Mouse (Mus musculus): ENCODE results near the gene Slc38a7. TPM values are rescaled to one million over a fixed set of nuclear protein-coding genes. Genes with fewer than 3 reads are reported as not detected.
"Not testable (repeated sequence)": the region's sequence is repeated elsewhere in the genome, so short reads cannot be mapped to it uniquely, and the experiment has no call there.

Gene Slc38a7
- polyA plus RNA-seq, 1 experiment from 2014 or later = 16.0 TPM

DNA sequence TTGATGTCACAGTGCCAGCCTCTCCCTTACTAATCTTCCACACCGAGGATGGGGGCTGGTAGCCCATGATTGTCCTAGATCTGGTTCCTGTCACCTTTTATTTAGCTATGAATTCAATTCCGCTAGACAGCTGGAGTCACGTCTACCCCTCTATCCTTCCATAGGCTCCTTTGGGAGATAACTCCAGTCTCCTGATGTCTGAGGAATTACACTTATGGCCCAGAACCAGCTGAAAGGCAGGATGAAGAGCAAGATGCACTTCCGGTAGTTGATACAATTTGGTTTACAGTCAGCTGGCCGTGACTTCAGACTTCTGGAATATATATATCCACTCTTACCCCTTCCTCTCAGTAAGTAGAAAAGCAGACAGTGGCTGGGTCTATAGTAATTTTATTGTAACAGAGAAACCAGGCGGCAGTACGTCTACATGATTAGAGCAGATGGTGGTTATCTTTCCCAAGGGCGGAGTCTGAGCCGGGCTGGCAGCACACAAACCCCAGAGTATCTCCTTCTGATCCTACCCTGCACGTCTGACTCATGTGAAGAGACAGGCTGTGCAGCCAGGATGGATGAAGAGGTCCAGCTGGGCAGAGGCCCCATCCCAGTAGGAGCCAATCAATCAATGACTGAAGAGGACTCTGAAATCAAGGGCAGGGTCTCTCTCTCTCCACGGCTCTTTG, 10.6 kb upstream of the Slc38a7 start:
- H3K27ac ChIP-seq (ENCODE audit: low read depth, low read length); H3K4me3 ChIP-seq (ENCODE audit: low read depth, low read length); H3K36me3 ChIP-seq (ENCODE audit: control insufficient read depth, insufficient read depth, low read length); ATAC-seq (ENCODE audit: insufficient read depth, low FRiP score, low TSS enrichment); H3K9ac ChIP-seq (ENCODE audit: low read length); H3K4me1 ChIP-seq (ENCODE audit: control insufficient read depth, insufficient read depth, low read length); H3K27me3 ChIP-seq (ENCODE audit: control insufficient read depth, insufficient read depth, low read length); DNase-seq (ENCODE audit: low spot score); H3K9me3 ChIP-seq (ENCODE audit: control insufficient read depth, low read length); H3K4me2 ChIP-seq (ENCODE audit: low read depth): not testable (repeated sequence)
- 79% methylated on average over 10 of the region's 11 CpGs for WGBS

DNA sequence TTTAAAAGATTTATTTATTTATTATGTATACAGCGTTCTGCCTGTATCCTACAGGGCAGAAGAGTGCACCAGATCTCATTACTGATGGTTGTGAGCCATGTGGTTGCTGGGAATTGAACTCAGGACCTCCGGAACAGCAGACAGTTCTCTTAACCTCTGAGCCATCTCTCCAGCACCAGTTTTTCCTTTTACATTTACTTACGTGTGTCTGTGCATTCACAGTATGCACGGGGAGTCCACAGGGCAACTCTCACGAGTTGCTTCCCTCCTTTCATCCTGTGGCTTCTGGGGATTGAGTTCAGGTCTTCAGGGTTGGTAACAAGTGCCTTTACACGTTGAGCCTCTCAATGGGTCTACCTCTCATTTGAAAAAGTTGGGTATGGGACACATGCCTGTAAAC, 835 bp upstream of the Slc38a7 start:
- Histone ChIP-seq H3K4me3 (ENCODE audit: low read depth, low read length) (no peak overlapping the region), H3K36me3 (ENCODE audit: control insufficient read depth, insufficient read depth, low read length) (no peaks in the 10 kb centered on the region), H3K9ac (ENCODE audit: low read length) (no peak overlapping the region), H3K27ac (ENCODE audit: low read depth, low read length) (no peak overlapping the region), H3K9me3 (ENCODE audit: control insufficient read depth, low read length) (no peaks in the 10 kb centered on the region), H3K4me2 (ENCODE audit: low read depth) (no peak overlapping the region), H3K4me1 (ENCODE audit: control insufficient read depth, insufficient read depth, low read length) (peaks cover 5% of the 10 kb centered on the region), H3K27me3 (ENCODE audit: control insufficient read depth, insufficient read depth, low read length) (no peaks in the 10 kb centered on the region)
- ATAC-seq (ENCODE audit: insufficient read depth, low FRiP score, low TSS enrichment) (no peak), DNase-seq (ENCODE audit: low spot score) (no peak)
- WGBS = 86% methylated on average over 6 of the region's 6 CpGs

- H3K36me3 ChIP-seq (ENCODE audit: control insufficient read depth, insufficient read depth, low read length) = no peaks in the 10 kb centered on the region
- H3K27me3 ChIP-seq (ENCODE audit: control insufficient read depth, insufficient read depth, low read length) = no peaks in the 10 kb centered on the region
- H3K4me1 ChIP-seq (ENCODE audit: control insufficient read depth, insufficient read depth, low read length) = peaks cover 5% of the 10 kb centered on the region
- peak overlapping the region; percentile 60 for H3K4me2 ChIP-seq (ENCODE audit: low read depth)
- no peak overlapping the region for H3K27ac ChIP-seq (ENCODE audit: low read depth, low read length)
- H3K9ac ChIP-seq (ENCODE audit: low read length) = no peak overlapping the region
- no peaks in the 10 kb centered on the region for H3K9me3 ChIP-seq (ENCODE audit: control insufficient read depth, low read length)
- DNase-seq (ENCODE audit: low spot score) (no peak), ATAC-seq (ENCODE audit: insufficient read depth, low FRiP score, low TSS enrichment) (no peak)
- 77% methylated on average over 4 of the region's 4 CpGs for WGBS
- no peak overlapping the region; the same call in 1 of the 2 replicates for H3K4me3 ChIP-seq (ENCODE audit: low read depth, low read length)
Measured at GRCm38 (mm10) chr8:95852290-95852689, 1.0 kb downstream of the Slc38a7 start.

- Histone ChIP-seq H3K9me3 (ENCODE audit: control insufficient read depth, low read length) (no peaks in the 10 kb centered on the region), H3K27me3 (ENCODE audit: control insufficient read depth, insufficient read depth, low read length) (no peaks in the 10 kb centered on the region), H3K4me3 (ENCODE audit: low read depth, low read length) (no peak overlapping the region), H3K36me3 (ENCODE audit: control insufficient read depth, insufficient read depth, low read length) (no peaks in the 10 kb centered on the region; the same call in 1 of the 2 replicates), H3K4me1 (ENCODE audit: control insufficient read depth, insufficient read depth, low read length) (peaks cover 5% of the 10 kb centered on the region), H3K9ac (ENCODE audit: low read length) (no peak overlapping the region), H3K4me2 (ENCODE audit: low read depth) (no peak overlapping the region), H3K27ac (ENCODE audit: low read depth, low read length) (no peak overlapping the region)
- DNase-seq (ENCODE audit: low spot score) = no peak
- ATAC-seq (ENCODE audit: insufficient read depth, low FRiP score, low TSS enrichment) = no peak
- WGBS = 91% methylated on average over 2 of the region's 2 CpGs
Measured at GRCm38 (mm10) chr8:95850326-95850725, 3.0 kb downstream of the Slc38a7 start.

- no peaks in the 10 kb centered on the region for H3K9me3 ChIP-seq (ENCODE audit: control insufficient read depth, low read length)
- H3K36me3 ChIP-seq (ENCODE audit: control insufficient read depth, insufficient read depth, low read length) = no peaks in the 10 kb centered on the region; the same call in 1 of the 2 replicates
- no peak overlapping the region for H3K4me2 ChIP-seq (ENCODE audit: low read depth)
- H3K4me1 ChIP-seq (ENCODE audit: control insufficient read depth, insufficient read depth, low read length) = peaks cover 5% of the 10 kb centered on the region
- H3K27ac ChIP-seq (ENCODE audit: low read depth, low read length) = no peak overlapping the region
- no peaks in the 10 kb centered on the region for H3K27me3 ChIP-seq (ENCODE audit: control insufficient read depth, insufficient read depth, low read length)
- DNase-seq (ENCODE audit: low spot score) (no peak), ATAC-seq (ENCODE audit: insufficient read depth, low FRiP score, low TSS enrichment) (no peak)
- 90% methylated on average over 19 of the region's 19 CpGs for WGBS
- H3K4me3 ChIP-seq (ENCODE audit: low read depth, low read length) = no peak overlapping the region
- no peak overlapping the region for H3K9ac ChIP-seq (ENCODE audit: low read length)
Measured at GRCm38 (mm10) chr8:95848734-95849464, 4.4 kb downstream of the Slc38a7 start.

DNA sequence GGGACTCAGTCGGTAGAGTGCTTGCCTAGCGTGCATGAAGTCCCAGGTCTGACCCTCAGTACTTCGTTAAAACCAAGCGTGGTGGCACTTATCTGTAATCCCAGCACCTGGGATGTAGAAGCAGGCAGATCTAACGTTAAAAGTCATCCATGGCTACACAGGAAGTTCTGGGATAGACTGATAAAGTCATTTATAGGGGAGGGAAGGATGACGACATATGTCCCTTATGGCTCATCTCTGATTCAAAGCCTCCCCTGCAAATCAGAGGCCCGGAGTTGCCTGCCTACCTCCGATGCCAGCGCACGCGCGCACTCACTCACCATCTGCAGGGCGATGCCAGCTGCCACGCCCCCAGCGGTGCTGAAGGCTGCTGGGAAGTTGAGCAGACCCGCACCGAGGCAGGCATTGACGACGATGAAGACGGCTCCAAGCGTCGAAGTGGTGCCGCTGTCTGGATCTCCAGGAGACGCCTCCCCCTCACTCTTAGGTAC, 5.2 kb downstream of the Slc38a7 start:
- Histone ChIP-seq H3K27ac (ENCODE audit: low read depth, low read length) (no peak overlapping the region), H3K36me3 (ENCODE audit: control insufficient read depth, insufficient read depth, low read length) (no peaks in the 10 kb centered on the region; the same call in 1 of the 2 replicates), H3K4me3 (ENCODE audit: low read depth, low read length) (no peak overlapping the region), H3K4me2 (ENCODE audit: low read depth) (no peak overlapping the region), H3K4me1 (ENCODE audit: control insufficient read depth, insufficient read depth, low read length) (peaks cover 5% of the 10 kb centered on the region), H3K27me3 (ENCODE audit: control insufficient read depth, insufficient read depth, low read length) (no peaks in the 10 kb centered on the region), H3K9me3 (ENCODE audit: control insufficient read depth, low read length) (no peaks in the 10 kb centered on the region), H3K9ac (ENCODE audit: low read length) (no peak overlapping the region)
- 85% methylated on average over 24 of the region's 24 CpGs for WGBS
- DNase-seq (ENCODE audit: low spot score) = no peak
- ATAC-seq (ENCODE audit: insufficient read depth, low FRiP score, low TSS enrichment) = no peak

- Histone ChIP-seq H3K4me3 (ENCODE audit: low read depth, low read length) (no peak overlapping the region), H3K4me1 (ENCODE audit: control insufficient read depth, insufficient read depth, low read length) (no peaks in the 10 kb centered on the region), H3K27me3 (ENCODE audit: control insufficient read depth, insufficient read depth, low read length) (no peaks in the 10 kb centered on the region), H3K36me3 (ENCODE audit: control insufficient read depth, insufficient read depth, low read length) (no peaks in the 10 kb centered on the region; the same call in 1 of the 2 replicates), H3K9ac (ENCODE audit: low read length) (no peak overlapping the region), H3K9me3 (ENCODE audit: control insufficient read depth, low read length) (no peaks in the 10 kb centered on the region), H3K27ac (ENCODE audit: low read depth, low read length) (no peak overlapping the region), H3K4me2 (ENCODE audit: low read depth) (no peak overlapping the region)
- DNase-seq (ENCODE audit: low spot score) = no peak
- ATAC-seq (ENCODE audit: insufficient read depth, low FRiP score, low TSS enrichment) = no peak
- 94% methylated on average over 7 of the region's 7 CpGs for WGBS
Measured at GRCm38 (mm10) chr8:95845026-95845425, 8.3 kb downstream of the Slc38a7 start.

GRCm38 (mm10) chr8:95843968-95844367, 9.4 kb downstream of the Slc38a7 start:
- no peaks in the 10 kb centered on the region; the same call in 1 of the 2 replicates for H3K36me3 ChIP-seq (ENCODE audit: control insufficient read depth, insufficient read depth, low read length)

More at GRCm38 (mm10) chr8:95843968-95844367, 9.4 kb downstream of the Slc38a7 start:
- H3K4me1 ChIP-seq (ENCODE audit: control insufficient read depth, insufficient read depth, low read length) = no peaks in the 10 kb centered on the region
- H3K4me2 ChIP-seq (ENCODE audit: low read depth) = no peak overlapping the region
- H3K27me3 ChIP-seq (ENCODE audit: control insufficient read depth, insufficient read depth, low read length) = no peaks in the 10 kb centered on the region
- H3K9me3 ChIP-seq (ENCODE audit: control insufficient read depth, low read length) = no peaks in the 10 kb centered on the region
- no peak for DNase-seq (ENCODE audit: low spot score)
- no peak for ATAC-seq (ENCODE audit: insufficient read depth, low FRiP score, low TSS enrichment)
- WGBS = 94% methylated on average over 6 of the region's 6 CpGs
- H3K9ac ChIP-seq (ENCODE audit: low read length) = no peak overlapping the region
- no peak overlapping the region for H3K27ac ChIP-seq (ENCODE audit: low read depth, low read length)
- H3K4me3 ChIP-seq (ENCODE audit: low read depth, low read length) = no peak overlapping the region

All from neural tube, embryonic 11.5 days (tissue).